Mouse (Mus musculus) thymus, adult 18-20 months (tissue): ENCODE measurements around the gene Mdm2.
A peak's percentile ranks its signal among the peaks of the same experiment; 100 is the strongest.
"Not testable (repeated sequence)": the region's sequence is repeated elsewhere in the genome, so short reads cannot be mapped to it uniquely, and the experiment has no call there.

Source experiments
- DNase-seq, 2 experiments: peaks; one replicate each; pipeline ENCODE4 v3.0.0; 2022; ENCODE audit warnings: mixed read lengths in 2 of 2

Mdm2 gene

DNA sequence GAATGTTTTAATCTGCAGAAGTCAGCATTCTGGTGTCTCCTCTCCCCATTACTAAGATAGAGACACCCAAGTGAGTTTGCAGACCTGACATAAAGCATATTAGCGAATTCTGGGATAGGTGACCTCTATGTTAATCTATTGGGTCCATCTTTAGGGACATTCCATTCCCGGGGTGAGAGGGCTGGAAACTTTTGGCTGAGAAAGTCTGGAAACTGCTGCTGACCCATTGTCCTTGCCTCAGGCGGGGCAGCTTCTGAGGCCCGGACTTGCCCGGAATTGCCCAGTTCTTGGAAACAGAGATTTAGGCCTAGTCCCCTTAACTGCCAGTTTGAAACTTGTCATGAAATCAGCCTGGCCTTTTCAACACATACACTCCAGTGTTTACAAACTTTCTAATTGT is 850 bp upstream of the Mdm2 start:
- no peak for DNase-seq

DNA sequence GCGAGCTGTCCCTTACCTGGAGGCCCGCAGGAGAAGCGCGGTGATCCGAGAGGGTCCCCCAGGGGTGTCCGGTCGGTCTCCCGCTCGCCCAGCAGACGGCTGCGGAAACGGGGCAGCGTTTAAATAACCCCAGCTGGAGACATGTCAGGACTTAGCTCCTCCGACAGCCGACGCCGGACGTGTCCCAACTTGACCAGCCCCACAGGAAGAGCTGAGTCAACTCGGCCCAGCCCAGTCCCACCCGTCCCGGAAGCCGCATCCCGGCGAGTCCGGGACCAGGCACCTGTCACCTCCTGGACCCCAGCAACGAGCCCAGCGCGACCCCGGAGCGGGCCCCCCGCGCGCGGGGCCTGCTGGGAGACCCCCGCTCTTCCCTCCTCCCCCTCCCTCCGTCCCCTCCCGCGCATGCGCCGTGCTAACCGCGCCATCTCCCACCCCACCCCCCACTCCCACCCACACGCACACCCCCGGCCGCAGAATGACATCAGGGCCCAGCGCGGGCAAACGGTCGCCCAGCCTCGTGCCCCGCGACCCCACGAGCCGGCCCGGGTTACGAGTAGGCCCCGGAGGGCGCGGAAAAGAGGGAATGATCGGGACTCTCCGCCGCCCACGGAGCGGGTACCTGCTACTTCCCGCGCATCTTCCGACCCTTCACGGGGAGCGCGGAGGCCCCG is 491 bp downstream of the Mdm2 start:
- peak; percentile 67 to 75 for DNase-seq

DNA sequence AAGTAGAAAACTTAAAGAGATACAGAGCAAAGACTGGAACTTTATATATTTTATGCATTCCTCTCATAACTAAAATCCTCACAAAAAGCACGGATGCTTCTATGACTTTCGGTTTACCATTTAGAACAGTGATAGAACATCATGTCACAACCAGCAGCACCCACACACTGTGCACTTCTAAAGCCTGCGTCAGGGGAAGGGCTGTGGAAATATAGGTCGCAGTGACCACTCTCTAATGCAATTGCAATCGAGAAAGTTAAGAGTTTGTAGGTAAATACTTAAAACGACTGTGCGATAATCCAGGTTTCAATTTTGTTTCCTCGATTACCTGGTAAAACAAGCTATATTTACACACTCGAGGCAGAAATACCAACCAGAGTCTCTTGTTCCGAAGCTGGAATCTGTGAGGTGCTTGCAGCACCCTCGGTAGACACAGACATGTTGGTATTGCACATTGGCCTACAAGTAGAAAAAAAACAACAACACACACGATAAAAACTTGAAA is 1.2 kb downstream of the Mdm2 start:
- DNase-seq, result no peak

DNA sequence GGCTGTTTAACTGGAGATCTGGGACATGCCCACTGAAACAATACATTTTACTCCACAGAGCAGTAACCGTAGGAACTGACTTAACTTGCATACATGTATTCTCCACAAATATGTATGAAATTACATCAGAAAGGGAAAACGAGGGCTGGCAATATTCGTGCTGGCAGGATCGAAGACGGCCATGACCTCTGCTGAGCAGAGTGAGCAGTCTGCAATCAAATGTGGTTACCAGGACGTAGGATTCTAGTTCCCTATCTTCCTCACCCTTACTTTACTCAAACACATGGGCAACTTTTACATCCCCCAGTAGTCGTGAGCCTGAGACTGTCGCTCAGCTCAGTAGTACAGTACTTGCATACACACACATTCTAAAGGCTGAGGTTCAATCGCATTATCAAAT is 1.7 kb downstream of the Mdm2 start:
- DNase-seq, result no peak

- DNase-seq, result no peak
Observed at GRCm38 (mm10) chr10:117708376-117708775, 2.2 kb downstream of the Mdm2 start.

DNA sequence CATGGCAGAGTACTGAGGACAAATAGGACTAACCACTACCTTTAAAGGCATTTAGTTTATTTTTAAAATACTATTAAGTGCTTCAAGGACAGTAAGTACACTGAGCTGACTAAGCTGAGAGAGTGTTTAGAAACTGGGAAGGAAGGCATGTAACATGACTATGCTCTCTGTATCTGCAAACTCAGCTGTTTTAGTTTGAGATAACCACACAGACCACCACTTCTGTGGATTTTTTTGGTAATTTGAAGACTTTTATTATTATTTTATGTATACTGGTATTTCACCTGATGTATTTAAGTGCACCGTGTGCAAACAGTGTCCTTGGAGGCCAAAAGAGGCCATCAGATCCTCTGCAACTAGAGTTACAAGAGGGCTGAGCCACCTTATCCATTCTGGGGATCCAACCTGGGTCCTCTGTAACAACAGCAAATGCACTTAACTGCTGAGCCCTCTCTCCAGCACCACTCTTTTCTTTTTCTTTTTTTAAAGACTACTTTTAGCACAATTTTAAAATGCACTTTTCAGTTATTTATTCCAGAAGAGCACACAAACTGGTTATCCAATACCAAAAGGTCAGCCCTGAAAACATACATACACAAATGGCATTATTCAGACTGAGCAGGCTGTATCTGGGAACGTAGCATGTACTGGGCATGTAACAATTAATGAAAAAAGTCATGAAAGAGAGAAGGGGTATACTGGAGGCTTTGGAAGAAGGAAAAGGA is 3.3 kb downstream of the Mdm2 start:
- no peak for DNase-seq

DNA sequence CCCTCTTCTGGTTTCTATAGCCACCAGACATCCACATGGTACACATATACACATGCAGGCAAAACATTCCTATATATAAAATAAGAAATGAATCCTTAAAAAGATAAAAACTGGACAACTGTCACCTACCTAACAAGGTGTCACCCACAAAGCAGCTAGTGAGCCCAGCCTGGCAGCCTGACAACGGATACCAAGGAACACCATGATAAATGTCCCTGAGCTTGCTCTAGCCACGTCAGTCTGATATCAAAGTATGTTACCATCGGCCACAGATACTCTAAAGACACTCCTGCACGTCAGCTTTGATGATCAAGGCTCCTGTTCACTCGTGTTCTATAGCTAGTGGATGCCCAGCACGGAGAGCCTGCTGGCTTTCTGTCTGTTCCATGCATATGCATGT is 4.1 kb downstream of the Mdm2 start:
- DNase-seq, result no peak

DNA sequence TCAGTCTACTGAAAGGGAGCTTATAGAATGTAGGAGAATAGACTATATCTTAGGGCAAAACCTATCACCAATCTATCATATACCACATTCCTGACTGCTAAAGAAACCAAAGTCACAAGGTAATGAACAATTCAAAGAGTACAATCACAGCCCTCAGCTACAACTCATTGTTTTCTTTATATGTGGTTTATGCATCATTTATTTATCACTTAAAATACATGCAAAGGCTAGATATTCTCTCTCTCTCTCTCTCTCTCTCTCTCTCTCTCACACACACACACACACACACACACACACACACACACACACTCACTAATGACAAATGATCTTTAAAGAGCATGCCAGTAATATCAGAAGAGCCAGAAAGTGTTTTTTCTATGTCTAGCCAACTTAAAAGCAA is 4.8 kb downstream of the Mdm2 start:
- DNase-seq, result no peak

DNA sequence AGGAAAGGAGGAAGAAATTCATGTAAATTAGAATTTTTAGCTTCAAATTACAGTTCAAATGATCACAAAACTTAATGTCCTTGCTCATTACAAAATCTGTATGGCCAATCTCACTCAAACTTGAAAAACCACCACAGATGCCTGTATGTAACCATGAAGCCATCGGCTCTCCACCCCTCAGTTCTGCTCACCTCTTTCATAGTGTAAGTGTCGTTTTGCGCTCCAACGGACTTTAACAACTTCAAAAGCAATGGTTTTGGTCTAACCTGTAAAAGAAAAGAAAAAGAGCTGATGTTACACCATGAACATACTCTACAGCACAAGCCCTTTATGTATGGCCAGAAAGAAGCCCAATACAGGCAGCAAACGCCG is 5.6 kb downstream of the Mdm2 start:
- DNase-seq, result no peak

DNA sequence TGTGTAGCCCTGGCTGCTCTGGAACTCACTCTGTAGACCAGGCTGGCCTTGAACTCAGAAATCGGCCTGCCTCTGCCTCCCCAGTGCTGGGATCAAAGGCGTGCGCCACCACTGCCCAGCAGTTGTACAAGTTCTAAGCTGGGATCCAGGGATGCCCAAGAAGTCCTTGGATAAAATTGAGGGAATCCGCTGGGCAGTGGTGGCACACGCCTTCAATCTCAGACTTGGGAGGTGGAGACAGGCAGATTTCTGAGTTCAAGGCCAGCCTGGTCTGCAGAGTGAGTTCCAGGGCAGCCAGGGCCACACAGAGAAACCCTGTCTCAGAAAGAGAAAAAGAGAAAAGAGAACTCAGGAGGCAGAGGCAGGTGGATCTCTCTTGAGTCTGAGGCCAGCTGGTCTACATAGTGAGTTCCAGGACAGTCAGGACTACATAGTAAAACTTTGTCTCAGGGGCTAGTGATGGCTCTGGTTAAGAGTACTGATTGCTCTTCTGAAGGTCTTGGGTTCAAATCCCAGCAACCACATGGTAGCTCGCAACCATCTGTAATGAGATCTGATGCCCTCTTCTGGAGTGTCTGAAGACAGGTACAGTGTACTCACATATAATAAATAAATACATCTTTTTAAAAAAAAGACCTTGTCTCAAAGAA is 6.1 kb downstream of the Mdm2 start:
- DNase-seq, result not testable (repeated sequence)

GRCm38 (mm10) chr10:117703506-117703905 is 7.1 kb downstream of the Mdm2 start:
- no peak for DNase-seq

- DNase-seq, result no peak
Observed at GRCm38 (mm10) chr10:117702024-117702833, 8.3 kb downstream of the Mdm2 start.

DNA sequence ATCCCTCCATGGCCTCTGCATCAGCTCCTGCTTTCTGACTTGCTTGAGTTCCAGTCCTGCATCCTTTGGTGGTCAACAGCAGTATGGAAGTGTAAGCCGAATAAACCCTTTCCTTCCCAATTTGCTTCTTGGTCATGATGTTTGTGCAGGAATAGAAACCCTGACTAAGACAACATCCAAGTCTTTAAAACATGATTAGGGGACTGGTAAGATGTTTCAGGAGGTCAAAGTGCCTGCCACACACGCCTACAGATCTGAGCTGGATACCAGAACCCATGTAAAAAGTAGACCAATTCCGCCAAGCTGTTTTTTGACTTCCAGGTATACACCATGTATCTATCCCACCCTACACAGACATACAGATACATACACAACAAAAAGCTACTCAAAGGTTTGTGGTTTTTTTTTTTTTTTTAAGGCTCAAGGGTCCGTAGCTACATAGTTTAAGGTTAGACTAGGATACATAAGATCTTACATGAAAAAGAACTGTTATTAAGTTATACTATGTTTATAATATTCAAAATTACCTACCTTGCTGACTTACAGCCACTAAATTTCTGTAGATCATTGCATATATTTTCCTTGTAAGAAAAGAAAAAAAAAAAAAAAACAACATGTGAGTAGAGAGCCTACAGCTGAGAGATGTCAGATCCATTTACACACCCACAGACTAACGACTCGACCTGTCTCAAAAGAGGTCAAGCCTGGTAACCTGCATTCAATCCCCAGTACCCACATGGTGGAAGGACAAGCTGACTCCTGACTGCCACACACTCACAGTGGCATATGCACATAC is 9.3 kb downstream of the Mdm2 start:
- no peak for DNase-seq

DNA sequence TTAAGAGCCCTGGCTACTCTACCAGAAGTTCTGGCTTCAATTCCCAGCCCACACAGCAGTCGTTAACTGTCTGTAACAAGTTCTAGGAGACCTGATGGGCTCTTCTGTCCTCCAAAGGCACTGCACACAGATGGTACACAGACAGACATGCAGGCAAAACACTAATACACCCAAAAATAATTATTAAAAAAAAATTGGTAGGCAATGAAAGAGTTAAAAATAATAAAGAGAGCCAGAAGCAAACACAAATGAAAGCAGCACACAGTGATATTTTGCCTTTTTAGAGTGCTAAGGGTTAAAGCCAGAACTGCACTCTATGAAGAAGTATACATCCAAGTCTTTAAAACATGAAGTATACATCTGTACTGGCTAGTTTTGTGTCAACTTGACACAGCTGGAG is 10.1 kb downstream of the Mdm2 start:
- DNase-seq, result no peak

DNA sequence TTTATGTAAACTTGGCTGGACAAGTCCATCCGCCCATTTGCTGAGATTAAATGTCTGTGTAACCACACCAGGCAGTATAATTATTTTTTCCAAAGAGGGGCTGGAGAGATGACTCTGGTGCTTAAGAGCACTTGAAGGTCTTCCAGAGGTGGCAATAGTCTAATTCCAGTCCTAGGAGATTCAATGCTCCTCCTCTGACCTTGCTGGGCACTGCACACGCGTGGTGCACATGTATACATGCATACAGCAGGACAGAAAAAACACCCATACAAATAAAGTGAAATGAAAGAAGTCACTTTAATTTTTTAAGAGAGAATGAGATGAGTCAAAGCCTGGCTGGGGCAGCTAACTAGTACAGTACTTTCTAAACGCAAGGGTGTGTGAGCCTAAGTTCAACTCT is 10.6 kb downstream of the Mdm2 start:
- no peak for DNase-seq

DNA sequence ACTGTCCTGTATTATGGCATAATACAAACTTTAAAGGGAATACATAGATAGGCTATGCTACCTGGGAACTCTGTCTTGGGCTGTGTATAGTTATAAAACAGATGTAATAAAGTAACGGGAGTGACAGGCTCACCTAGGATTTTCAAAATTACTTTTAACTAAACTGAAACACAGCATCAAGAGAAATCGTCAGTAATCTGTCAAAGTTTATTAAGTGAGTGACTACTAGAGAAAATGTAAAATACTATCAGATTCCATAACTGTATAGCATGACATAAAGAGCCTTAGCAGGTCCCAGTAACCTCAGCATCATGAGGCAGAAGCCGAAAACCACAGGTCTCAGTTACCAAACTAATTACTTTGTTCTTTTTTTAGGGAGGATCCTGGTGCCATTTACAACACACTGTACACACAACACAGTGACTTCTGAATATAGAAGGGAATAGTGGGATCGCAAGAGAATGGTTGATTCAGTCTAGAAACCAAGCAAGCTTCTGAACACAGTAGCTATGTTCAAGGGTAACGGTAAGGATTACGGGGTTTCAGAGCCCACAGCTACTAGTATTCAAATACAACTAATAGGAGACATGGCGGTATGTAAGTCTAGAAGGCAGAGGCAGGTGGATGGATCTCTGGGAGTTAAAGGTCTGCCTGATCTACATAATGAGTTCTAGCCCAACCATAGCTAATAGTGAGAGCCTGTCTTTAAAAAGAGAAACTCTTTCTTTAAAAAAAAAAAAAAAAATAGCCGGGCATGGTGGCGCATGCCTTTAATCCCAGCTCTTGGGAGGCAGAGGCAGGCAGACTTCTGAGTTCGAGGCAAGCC is 12.0 kb downstream of the Mdm2 start:
- DNase-seq, result no peak

- DNase-seq, result no peak
Observed at GRCm38 (mm10) chr10:117697561-117698115, 12.9 kb downstream of the Mdm2 start.

GRCm38 (mm10) chr10:117696827-117697560 is 13.6 kb downstream of the Mdm2 start:
- no peak for DNase-seq

DNA sequence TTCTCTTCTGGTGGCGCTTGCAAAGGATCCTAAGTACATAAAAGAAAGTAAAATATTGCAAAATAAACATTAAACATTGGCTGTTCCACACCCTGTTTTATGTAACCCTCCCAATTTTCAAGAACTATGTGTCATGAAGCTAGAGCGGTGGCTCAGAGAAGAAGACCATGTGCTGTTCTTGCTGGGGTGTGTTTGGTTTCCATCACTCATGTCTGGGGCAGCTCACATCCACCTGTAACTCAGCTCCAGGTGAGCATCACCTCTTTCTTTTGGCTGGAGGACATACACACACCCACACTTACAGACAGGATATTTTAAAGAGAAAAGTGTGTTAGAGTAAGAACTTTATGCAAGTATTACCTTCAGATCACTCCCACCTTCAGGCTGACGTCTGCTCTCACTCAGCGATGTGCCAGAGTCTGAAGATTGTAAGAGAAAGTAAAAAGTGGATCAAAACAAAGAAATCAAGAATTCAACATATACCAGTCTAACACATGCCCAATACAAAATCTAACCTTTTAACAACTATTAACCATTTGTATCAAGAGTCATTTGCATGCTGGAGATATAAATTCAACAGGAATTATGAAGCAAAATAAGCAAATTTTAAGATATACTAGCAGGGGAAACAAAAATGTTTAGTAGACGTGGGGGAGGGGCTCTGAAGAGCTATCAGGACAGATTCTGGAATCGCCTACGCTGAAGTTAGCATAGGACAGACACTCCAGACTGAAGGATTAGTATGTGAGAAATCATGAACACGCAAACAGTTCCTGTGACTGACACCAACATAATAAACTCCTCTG is 14.3 kb downstream of the Mdm2 start:
- DNase-seq, result no peak
